Mouse (Mus musculus) bone marrow macrophage, adult 2 months (primary cell): ENCODE data around the gene Tmco1.

ENCODE experiments used
- CTCF ChIP-seq: IDR thresholded peaks from 2 replicates; pipeline ENCODE4 v1.5.1; 2012; ENCODE audit warnings: low read depth, mild to moderate bottlenecking, low read length, moderate library complexity
- POLR2A ChIP-seq: IDR thresholded peaks from 2 replicates; pipeline ENCODE4 v1.6.1; 2012; ENCODE audit warnings: mild to moderate bottlenecking, low read depth, low read length, borderline replicate concordance

GRCm38 (mm10) chr1:167288665-167289538 is 19.3 kb upstream of the Tmco1 start:
- TF ChIP-seq CTCF, result no peak
- TF ChIP-seq POLR2A, result no peak
